In the genomic region with DNA sequence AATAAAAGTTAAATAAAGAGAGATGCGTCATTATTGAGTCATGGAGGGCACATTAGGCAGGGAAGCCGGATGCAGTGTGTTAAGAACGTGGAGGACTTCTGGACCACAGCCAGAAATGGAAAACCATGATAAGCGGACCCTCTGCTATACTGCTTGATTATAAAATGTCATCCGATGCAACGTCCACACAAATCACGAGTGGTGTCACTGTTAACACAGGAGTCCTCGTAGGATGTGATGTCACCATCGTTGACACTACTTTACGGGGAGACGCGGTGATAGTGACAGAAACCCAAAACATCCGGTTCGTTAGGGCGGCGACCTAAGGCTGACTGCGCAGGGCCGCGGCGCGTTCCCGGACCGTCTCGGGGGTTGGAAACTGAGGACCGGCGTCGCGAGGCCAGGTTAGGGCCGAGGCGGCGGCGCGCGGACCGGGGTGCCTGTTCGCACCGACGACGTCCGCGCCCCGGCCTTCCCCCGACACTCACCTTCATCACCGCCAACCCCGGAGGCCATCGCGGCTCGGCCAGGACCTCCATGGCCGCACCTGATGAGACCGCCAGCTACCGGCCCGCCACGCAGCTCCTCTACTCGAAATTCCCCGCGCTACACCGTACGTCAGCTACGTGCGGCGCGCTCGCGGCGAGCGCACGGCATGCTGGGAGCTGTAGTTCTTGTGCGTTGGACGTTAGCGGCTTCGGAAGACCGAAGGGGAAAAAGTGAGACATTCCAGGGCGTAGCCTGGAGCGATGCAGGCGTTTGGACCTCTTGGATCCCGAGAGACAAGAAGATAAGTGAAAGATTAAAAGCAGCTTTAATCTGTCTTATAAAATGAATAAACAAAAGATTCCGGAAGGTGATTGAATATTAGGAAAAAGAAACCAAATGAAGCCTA, we compare ENCODE assay signal across 8 mouse cellular contexts. TPM values are rescaled to one million over a fixed set of nuclear protein-coding genes. Genes with fewer than 3 reads are reported as not detected.
A peak's percentile ranks its signal among the peaks of the same experiment; 100 is the strongest.
DNase-seq lines count a peak whose midpoint lies in the region; ATAC-seq and TF ChIP-seq lines count a peak whose summit lies in the region.

A gene (minus strand): TSS at position 631 of the 895 bp plus-strand sequence.

- peak; percentile 83 for ATAC-seq in G1E (ENCODE audit: extremely low read depth, insufficient number of reproducible peaks, low FRiP score, poor library complexity, severe bottlenecking)
- ATAC-seq in forebrain, embryonic 15.5 days (replicated peaks), result peak; percentile 94
- ATAC-seq in lung, postnatal 0 days, result peak; percentile 95

- H3K4me1 ChIP-seq in G1E (ENCODE audit: insufficient read depth, low read depth, low read length), result peaks cover 36% of the 10 kb centered on the region
- peaks cover 13% of the 10 kb centered on the region for H3K4me1 ChIP-seq in forebrain, embryonic 15.5 days
- no peaks in the 10 kb centered on the region; the same call in 1 of the 2 replicates for H3K4me1 ChIP-seq in lung, postnatal 0 days (ENCODE audit: insufficient read depth, low read depth, low read length)

- TF ChIP-seq EP300 in lung, postnatal 0 days (IDR thresholded peaks at IDR 0.05), result peak; percentile 62

- H3K36me3 ChIP-seq in G1E (replicated peaks), result peaks cover 32% of the 10 kb centered on the region
- H3K36me3 ChIP-seq in forebrain, embryonic 15.5 days, result no peaks in the 10 kb centered on the region
- H3K36me3 ChIP-seq in lung, postnatal 0 days (ENCODE audit: insufficient read depth, low read length), result no peaks in the 10 kb centered on the region; the same call in 1 of the 2 replicates

- no peak within 1 kb of the TSS; the same call in 1 of the 2 replicates for H3K27ac ChIP-seq in forebrain, embryonic 15.5 days (replicated peaks)
- H3K27ac ChIP-seq in lung, postnatal 0 days (ENCODE audit: low read length), result peak within 1 kb of the TSS; percentile 83

- peak within 1 kb of the TSS; percentile 83 for H3K4me2 ChIP-seq in forebrain, embryonic 15.5 days (replicated peaks)
- H3K4me2 ChIP-seq in lung, postnatal 0 days (replicated peaks; ENCODE audit: low read depth, low read length), result peak within 1 kb of the TSS; percentile 70

- no peak for TF ChIP-seq CTCF in G1E (IDR thresholded peaks at IDR 0.05; ENCODE audit: low read depth, low read length)
- no peak for TF ChIP-seq CTCF in lung, postnatal 0 days (IDR thresholded peaks at IDR 0.05)

- peaks cover 6% of the 10 kb centered on the region; the same call in 1 of the 2 replicates for H3K27me3 ChIP-seq in G1E (ENCODE audit: insufficient read depth, low read length)
- H3K27me3 ChIP-seq in forebrain, embryonic 15.5 days, result no peaks in the 10 kb centered on the region
- no peaks in the 10 kb centered on the region for H3K27me3 ChIP-seq in lung, postnatal 0 days (replicated peaks; ENCODE audit: insufficient read depth, low read length)

- H3K4me3 ChIP-seq in G1E (ENCODE audit: low read depth, low read length), result peak within 1 kb of the TSS; percentile 87
- H3K4me3 ChIP-seq in forebrain, embryonic 15.5 days, result peak within 1 kb of the TSS; percentile 85
- peak within 1 kb of the TSS; percentile 61 for H3K4me3 ChIP-seq in lung, postnatal 0 days (ENCODE audit: low read depth, low read length)

- under 1% methylated on average over 77 of the region's 77 CpGs for WGBS in forebrain, embryonic 15.5 days
- under 1% methylated on average over 73 of the region's 77 CpGs for WGBS in lung, postnatal 0 days

- intact Hi-C loops in heart, postnatal 36 days (cut with DNase I), result loop anchor here (5.0 to 10.0 kb wide), 3 partner anchors 204 to 538 kb away; a partner anchor contains a TSS

- H3K9me3 ChIP-seq in G1E (replicated peaks), result no peaks in the 10 kb centered on the region
- H3K9me3 ChIP-seq in forebrain, embryonic 15.5 days, result no peaks in the 10 kb centered on the region
- no peaks in the 10 kb centered on the region for H3K9me3 ChIP-seq in lung, postnatal 0 days (ENCODE audit: low read length)

- peak; percentile 69 for DNase-seq in G1E (ENCODE audit: low spot score)
- DNase-seq in cerebellum, adult 11-12 months, result peak; percentile 82
- DNase-seq in heart, postnatal 36 days, result peak; percentile 79 to 84
- peak; percentile 68 to 80 for DNase-seq in layer of hippocampus, adult 8-10 months (ENCODE audit: low spot score in 2 of 2)
- peak; percentile 92 for DNase-seq in lung, postnatal 0 days (ENCODE audit: low spot score)
- peak; percentile 69 for DNase-seq in ovary, postnatal 14 days (ENCODE audit: low spot score)
- DNase-seq in thymus, postnatal 14 days, result peak; percentile 87

- H3K9ac ChIP-seq in forebrain, embryonic 15.5 days (replicated peaks), result peak within 1 kb of the TSS; percentile 57
- peak within 1 kb of the TSS; percentile 64 for H3K9ac ChIP-seq in lung, postnatal 0 days (replicated peaks; ENCODE audit: low read depth)

RNA-seq across cellular contexts. Expression of the gene that starts here (rescaled TPM):
- total RNA-seq in G1E (2014; fragmentation: Nextera tagmentation), result 89.9 and 93.8 TPM in 2 replicates
- 35.9 and 36.1 TPM in 2 replicates for total RNA-seq in G1E (2017)
- polyA plus RNA-seq in G1E (2012), result 1.8 and 2.7 TPM in 2 replicates
- 21.2 and 23.0 TPM in 2 replicates for polyA plus RNA-seq in forebrain, embryonic 15.5 days (2015; fragmentation: Nextera tagmentation; extraction: Ambion mirVana)
- 1 to 10 TPM; 1.5 to 2.1 TPM for total RNA-seq in heart, postnatal 36 days (2021)
- 1 to 10 TPM; 7.4 to 8.9 (median 8.1) TPM for total RNA-seq in layer of hippocampus, adult 8-10 months (2022)
- polyA plus RNA-seq in lung, postnatal 0 days (2015; fragmentation: Nextera tagmentation; extraction: Ambion mirVana), result 7.6 and 8.1 TPM in 2 replicates
